Mouse (Mus musculus) layer of hippocampus, adult 18-20 months (tissue): ENCODE results near the gene Card9. TPM values are rescaled to one million over a fixed set of nuclear protein-coding genes. Genes with fewer than 3 reads are reported as not detected.

Experiments
- DNase-seq, 2 experiments: peaks; one replicate each; pipeline ENCODE4 v3.0.0; 2022; ENCODE audit warnings: low spot score in 2 of 2
- total RNA-seq, 2 experiments: library from RNA; stranded (reverse); gene quantifications; 2 replicates each; pipeline ENCODE4 v1.2.3; 2021

Card9 gene
- total RNA-seq, 2 experiments from 2014 or later = 1.5 to 3.5 TPM

- DNase-seq = no peak
Measured at GRCm38 (mm10) chr2:26363481-26363880, 2.8 kb upstream of the Card9 start.

- no peak for DNase-seq
Measured at GRCm38 (mm10) chr2:26362991-26363390, 2.3 kb upstream of the Card9 start.

GRCm38 (mm10) chr2:26359983-26360382 lies 735 bp downstream of the Card9 start:
- no peak for DNase-seq

- no peak for DNase-seq
Measured at GRCm38 (mm10) chr2:26358667-26359320, 1.9 kb downstream of the Card9 start.

- no peak for DNase-seq
Measured at GRCm38 (mm10) chr2:26357484-26357883, 3.2 kb downstream of the Card9 start.

GRCm38 (mm10) chr2:26356678-26357077 lies 4.0 kb downstream of the Card9 start:
- DNase-seq = no peak

- DNase-seq = no peak
Measured at GRCm38 (mm10) chr2:26356231-26356630, 4.5 kb downstream of the Card9 start.

DNA sequence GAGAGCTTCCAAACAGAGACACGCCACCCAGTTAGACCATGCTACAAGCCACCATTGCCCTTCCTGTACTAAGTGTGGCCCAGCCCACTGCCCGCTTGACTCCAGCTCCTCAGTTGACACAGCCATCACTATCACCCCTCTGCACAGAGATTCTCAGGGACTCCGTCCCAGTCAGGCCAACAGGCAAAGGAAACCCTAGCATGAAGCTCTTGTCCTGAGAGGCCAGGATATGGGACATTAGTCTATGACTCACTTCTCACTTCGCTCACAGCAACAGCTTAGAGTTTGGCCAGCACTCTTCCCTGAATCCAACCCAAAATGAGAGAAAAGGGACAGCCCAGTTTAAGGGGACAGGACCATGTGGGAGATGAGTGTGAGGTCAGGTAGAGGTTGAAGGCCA lies 6.3 kb downstream of the Card9 start:
- no peak for DNase-seq

DNA sequence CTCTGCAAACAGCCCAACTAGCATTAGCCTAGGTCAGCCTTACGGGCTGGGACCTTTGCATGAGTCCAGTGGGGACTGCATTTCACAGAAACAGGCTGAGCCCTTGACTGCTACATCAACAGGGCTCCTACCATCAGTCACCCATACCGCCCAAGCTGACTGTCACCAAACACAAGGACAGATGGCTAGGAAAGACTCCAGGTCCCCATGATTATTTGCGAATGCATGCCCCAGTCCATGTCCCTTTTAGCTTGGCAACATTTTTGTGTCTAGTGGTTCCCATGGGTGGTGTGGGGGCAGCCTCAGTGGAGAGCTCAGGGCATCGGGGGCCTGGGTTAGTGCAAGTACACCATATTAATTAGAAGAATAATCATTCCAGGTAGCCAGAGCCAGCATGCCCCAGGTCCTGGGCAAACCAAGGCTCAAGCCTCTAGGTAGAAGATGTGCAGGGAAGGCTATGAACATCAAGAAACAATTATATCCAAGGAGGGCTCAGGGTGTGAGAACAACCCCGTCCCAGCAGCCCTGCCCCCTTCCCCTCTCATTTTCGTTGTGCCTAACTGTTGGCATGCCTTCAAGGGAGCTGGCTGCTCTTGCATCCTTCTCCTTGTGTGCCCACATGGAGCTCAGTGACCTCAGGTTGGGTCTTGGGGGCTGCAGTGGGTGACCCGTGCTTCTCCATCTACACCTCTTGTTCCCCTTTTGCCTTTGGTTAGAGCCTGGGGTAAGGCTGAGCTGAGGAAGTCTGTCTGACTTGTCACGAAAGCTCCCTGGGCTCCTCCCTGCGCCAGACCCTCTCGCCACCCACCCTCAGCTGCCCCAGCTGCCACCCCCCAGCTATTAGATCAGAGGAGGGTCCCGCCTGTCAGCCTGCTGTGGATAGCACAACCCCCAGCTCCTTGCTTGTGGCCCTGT lies 7.4 kb downstream of the Card9 start:
- peak in 1 of 2 experiments; percentile 56 for DNase-seq

DNA sequence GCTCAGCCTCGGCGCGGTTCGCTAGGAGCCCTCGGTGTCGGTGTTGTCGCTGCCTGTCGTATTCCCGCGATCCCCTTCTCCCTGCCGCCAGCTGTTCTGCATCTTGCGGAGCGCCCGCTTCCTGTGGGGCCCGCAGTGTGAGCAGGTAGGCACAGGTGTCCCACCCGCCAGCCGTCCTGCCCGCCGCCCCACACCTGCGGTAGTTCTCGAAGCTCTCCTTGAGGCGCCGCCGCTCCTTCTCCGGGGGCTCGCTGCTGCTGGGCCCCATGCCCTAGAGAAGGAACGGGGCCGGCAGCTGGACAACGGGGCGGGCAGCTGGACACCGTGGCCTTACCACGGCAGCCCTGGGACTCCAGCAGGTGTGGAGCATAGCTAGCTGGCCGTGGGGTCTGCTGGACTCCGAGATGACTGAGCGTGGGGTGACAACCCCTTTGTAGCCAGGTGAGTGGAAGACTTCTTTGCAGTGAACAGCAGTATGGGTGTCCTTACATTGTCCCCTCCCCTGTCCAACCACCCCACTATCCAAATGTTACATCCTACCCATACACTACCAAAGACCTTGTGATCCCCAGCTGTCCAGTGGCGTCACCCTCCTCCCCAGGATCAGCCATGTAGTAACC lies 8.3 kb downstream of the Card9 start:
- no peak for DNase-seq

- peak; percentile 92 to 96 for DNase-seq
Measured at GRCm38 (mm10) chr2:26351358-26352290, 9.1 kb downstream of the Card9 start, which contains the start of gene Dnlz. Gene Dnlz, minus strand, starts transcription at chr2:26352110.

DNA sequence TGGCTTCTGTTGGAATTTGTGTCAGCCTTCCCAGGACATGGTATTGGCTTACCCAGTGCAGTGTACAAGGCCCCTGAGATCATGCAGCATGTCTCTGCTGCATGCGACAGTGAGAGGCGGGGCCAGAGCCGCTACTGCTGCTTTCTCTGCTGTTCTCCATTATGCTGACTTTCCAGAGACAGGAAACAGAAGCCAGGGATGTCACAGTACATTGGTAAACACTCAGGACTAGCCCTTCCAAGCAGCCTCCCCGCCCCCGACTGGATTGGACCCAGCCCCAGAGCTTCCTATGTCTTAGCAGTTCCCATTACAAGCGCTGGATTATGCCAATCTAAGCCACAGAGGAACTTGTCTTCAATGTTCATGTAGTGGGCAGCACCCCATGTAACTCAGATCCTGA lies 12.5 kb downstream of the Card9 start:
- no peak for DNase-seq

DNA sequence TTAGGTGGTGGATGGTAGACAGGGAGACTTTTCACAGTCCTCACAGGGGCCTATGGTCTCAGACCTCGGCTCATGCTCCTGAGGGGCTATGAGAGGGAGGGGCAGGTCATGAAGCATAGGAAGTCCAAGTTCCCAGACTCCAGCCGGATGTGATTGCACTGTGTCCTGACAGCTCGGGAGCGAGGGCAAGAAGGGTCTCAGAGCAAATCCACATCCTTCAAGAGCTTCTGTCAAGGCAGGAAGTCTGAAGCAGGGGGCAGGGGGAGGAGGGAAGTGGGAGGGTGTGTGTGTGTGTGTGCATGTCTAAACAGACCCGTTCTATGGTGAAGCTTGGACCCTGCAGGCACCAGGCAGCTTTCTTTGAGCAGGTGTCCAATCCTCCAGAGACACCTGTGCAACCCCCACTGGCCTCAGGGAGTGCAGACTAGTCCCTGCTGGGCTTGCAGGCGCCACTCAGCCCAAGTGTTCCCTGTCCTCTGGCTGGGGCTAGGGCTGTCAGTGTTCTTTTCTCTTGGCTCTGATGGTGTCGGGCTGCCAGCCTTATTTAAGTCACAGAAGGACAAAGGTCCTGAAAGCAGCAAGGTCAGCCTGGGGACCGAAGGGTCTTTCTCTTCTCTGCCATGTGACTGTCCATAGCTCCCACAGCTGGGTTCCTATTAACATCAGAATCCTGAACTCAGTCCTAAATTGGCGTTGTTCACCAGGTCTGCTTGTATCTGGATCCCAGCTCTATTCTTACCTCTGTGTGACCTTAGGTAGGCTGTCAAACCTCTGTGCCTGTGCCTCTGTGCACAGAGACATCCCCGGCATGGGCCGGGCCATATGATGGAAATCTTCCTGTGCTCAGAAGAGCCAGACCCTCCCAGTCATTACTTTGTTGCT lies 17.9 kb downstream of the Card9 start:
- DNase-seq = no peak

- peak; percentile 41 to 77 for DNase-seq
Measured at GRCm38 (mm10) chr2:26342044-26342443, 18.7 kb downstream of the Card9 start.

- DNase-seq = no peak
Measured at GRCm38 (mm10) chr2:26341510-26341981, 19.2 kb downstream of the Card9 start.

GRCm38 (mm10) chr2:26339204-26339551 lies 21.5 kb downstream of the Card9 start:
- DNase-seq = no peak

DNA sequence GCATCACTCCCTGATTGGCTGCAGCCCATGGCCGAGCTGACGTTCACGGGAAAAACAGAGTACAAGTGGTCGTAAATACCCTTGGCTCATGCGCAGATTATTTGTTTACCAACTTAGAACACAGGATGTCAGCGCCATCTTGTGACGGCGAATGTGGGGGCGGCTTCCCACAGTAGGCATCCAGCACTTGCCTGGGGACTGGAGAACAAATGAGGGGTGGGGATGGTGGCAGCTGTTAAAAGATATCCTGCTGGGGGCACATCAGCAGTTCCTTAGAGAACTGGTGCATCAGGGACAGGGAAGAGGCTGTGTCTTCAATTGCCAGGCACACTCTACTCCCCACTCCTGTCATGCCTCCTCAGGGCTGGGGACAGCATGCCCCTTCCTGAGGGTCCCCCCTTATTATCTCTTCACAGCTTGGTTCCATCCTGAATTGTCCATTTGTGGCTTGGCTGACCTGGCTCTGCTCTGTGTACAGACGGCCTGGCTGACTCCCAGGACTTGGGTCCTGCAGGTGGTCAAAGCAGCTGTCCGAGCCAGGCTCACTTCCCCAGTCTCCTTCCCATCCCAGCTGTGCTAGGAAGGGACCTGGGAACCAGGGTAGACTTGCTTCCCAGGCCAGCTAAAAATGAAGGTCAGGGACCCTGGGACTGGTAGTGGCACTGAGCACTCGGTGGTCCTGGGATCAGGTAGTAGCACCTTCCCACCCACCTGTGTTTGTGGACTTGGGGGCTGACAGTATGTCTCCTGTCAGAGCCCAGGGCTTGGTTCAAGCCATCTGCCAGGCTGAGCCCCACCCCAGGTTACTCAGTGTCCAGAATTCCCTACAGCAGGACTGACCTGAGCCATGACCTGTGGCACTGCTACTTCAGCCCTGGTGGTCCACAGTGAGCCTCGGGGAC lies 22.2 kb downstream of the Card9 start:
- no peak for DNase-seq

DNA sequence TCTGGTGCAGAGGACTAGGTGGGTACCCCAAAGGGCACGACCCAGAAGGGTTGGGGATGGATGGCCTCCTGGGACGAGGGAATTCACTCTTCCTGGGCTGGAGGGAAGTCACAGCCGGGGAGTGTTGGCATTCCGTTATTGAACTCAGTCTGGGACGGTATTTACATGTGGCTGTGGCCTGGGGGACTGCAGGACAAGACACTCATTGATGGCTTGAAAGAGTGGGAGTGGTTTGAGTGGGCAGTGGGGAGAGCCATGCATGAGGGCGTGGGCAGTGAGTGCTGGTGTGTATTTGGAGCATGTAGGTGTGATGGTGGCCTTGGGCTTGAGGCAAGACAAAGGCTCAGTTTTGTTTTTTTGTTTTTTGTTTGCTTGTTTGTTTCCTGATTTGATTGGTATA lies 30.0 kb downstream of the Card9 start:
- no peak for DNase-seq

- no peak for DNase-seq
Measured at GRCm38 (mm10) chr2:26330056-26330468, 30.7 kb downstream of the Card9 start.
